ENCODE assay signal across 8 mouse cellular contexts in the genomic region with DNA sequence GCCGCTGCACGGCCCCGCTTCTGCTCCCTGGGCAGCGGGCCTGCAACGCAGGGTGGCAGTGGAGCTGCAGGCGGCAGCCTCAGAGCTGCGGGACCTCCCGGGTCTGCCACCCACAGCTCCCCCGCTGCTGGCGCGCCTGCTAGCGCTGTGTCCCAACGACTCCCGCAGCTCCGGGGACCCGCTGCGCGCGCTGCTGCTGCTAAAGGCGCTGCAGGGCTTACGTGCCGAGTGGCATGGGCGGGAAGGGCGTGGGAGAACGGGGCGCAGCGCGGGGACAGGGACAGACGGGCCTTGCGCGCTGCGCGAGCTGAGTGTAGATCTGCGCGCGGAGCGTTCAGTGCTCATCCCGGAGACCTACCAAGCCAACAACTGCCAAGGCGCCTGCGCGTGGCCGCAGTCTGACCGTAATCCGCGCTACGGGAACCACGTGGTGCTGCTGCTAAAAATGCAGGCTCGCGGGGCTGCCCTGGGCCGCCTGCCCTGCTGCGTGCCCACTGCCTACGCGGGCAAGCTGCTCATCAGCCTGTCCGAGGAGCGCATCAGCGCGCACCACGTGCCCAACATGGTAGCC. TPM values are rescaled to one million over a fixed set of nuclear protein-coding genes. Genes with fewer than 3 reads are reported as not detected.
DNase-seq lines count a peak whose midpoint lies in the region; ATAC-seq and TF ChIP-seq lines count a peak whose summit lies in the region.

No protein-coding gene starts in this region.

- no peak for TF ChIP-seq CTCF in intestine, postnatal 0 days (IDR thresholded peaks at IDR 0.05; ENCODE audit: low read depth)

- WGBS in intestine, postnatal 0 days: 2% methylated on average over 57 of the region's 58 CpGs

- peaks cover 20% of the 10 kb centered on the region for H3K27me3 ChIP-seq in intestine, postnatal 0 days (replicated peaks; ENCODE audit: control insufficient read depth, insufficient read depth, low read length)

- H3K27ac ChIP-seq in intestine, postnatal 0 days (ENCODE audit: low read depth, low read length): peak overlapping the region; percentile 35; the same call in 1 of the 2 replicates

- intact Hi-C loops in left cerebral cortex, postnatal 4 days (cut with DNase I): no loop called here

- H3K4me1 ChIP-seq in intestine, postnatal 0 days (replicated peaks; ENCODE audit: control insufficient read depth, insufficient read depth, low read length): 0 out of 2 replicates have a peak, but pooled peaks cover 13% of the 10 kb centered on the region

- peak overlapping the region; percentile 87 for H3K4me2 ChIP-seq in intestine, postnatal 0 days (replicated peaks; ENCODE audit: low read depth)

- peaks cover 32% of the 10 kb centered on the region for H3K36me3 ChIP-seq in intestine, postnatal 0 days (ENCODE audit: control insufficient read depth, insufficient read depth)

- peak; percentile 85 for DNase-seq in layer of hippocampus, adult 11-12 months (ENCODE audit: low spot score)
- DNase-seq in layer of hippocampus, adult 9-10 months (ENCODE audit: low spot score): no peak
- DNase-seq in embryo, embryonic 9.5 days (ENCODE audit: extremely low spot score): peak; percentile 80
- peak; percentile 98 for DNase-seq in heart, adult 11 months
- peak; percentile 80 for DNase-seq in left cerebral cortex, postnatal 4 days
- peak; percentile 86 for DNase-seq in mesoderm, embryonic 11.5 days (ENCODE audit: low read depth, low spot score)
- peak; percentile 77 for DNase-seq in right cerebral cortex, postnatal 4 days

- H3K4me3 ChIP-seq in intestine, postnatal 0 days (ENCODE audit: low read depth, low read length): peak overlapping the region; percentile 41

- no peaks in the 10 kb centered on the region for H3K9me3 ChIP-seq in intestine, postnatal 0 days (ENCODE audit: control insufficient read depth)

- peak overlapping the region; percentile 40; the same call in 1 of the 2 replicates for H3K9ac ChIP-seq in intestine, postnatal 0 days (ENCODE audit: low read depth, low read length)

- peak; percentile 48 for ATAC-seq in intestine, postnatal 0 days

RNA-seq across cellular contexts. Expression of a gene that starts 2.1 kb away (rescaled TPM):
- not detected in 2 replicates for polyA plus RNA-seq in intestine, postnatal 0 days (2015; fragmentation: Nextera tagmentation; extraction: Ambion mirVana)
- total RNA-seq in left cerebral cortex, postnatal 4 days (2021): 1 to 10 TPM; 1.9 to 2.2 TPM

RNA-seq across cellular contexts. Expression of a gene that starts 6.2 kb away (rescaled TPM):
- 0.35 and 0.42 TPM in 2 replicates for polyA plus RNA-seq in intestine, postnatal 0 days (2015; fragmentation: Nextera tagmentation; extraction: Ambion mirVana)
- under 1 TPM; 0.54 to 0.64 TPM for total RNA-seq in left cerebral cortex, postnatal 4 days (2021)

RNA-seq across cellular contexts. Expression of a gene that starts 8.7 kb away (rescaled TPM):
- polyA plus RNA-seq in intestine, postnatal 0 days (2015; fragmentation: Nextera tagmentation; extraction: Ambion mirVana): 60.9 and 61.8 TPM in 2 replicates
- total RNA-seq in left cerebral cortex, postnatal 4 days (2021): 10 to 100 TPM; 73.2 to 86.2 TPM

RNA-seq across cellular contexts. Expression of a gene that starts 9.1 kb away (rescaled TPM):
- 35.5 and 39.0 TPM in 2 replicates for polyA plus RNA-seq in intestine, postnatal 0 days (2015; fragmentation: Nextera tagmentation; extraction: Ambion mirVana)
- 10 to 100 TPM; 58.0 to 58.2 TPM for total RNA-seq in left cerebral cortex, postnatal 4 days (2021)

RNA-seq across cellular contexts. Expression of a gene that starts 19.3 kb away (rescaled TPM):
- polyA plus RNA-seq in intestine, postnatal 0 days (2015; fragmentation: Nextera tagmentation; extraction: Ambion mirVana): 1,008 and 1,019 TPM in 2 replicates
- 100 to 1,000 TPM; 393 to 396 TPM for total RNA-seq in left cerebral cortex, postnatal 4 days (2021)
